ENCODE assay signal across 16 mouse cellular contexts in genomic region chr4:128135014-128135622, GRCm38 (mm10).
DNase-seq lines count a peak whose midpoint lies in the region; ATAC-seq lines count a peak whose summit lies in the region.
"Had no signal": no experiment of that assay in that cellular context is flagged by ENCODE, and none has a peak within 500 bp of the region (broad histone marks: within the 10 kb centered on the region; RNA-seq: fewer than 3 reads in every experiment).

No protein-coding gene starts in this region.

- H3K9ac ChIP-seq in hindbrain, embryonic 13.5 days, result no peak overlapping the region
- H3K9ac ChIP-seq in hindbrain, embryonic 15.5 days, result no peak overlapping the region
- H3K9ac ChIP-seq: kidney, embryonic 15.5 days; liver, embryonic 13.5 days had no signal

- H3K27me3 ChIP-seq in hindbrain, embryonic 13.5 days, result no peaks in the 10 kb centered on the region
- no peaks in the 10 kb centered on the region for H3K27me3 ChIP-seq in hindbrain, embryonic 10.5 days (ENCODE audit: insufficient read depth, poor library complexity, severe bottlenecking)
- H3K27me3 ChIP-seq in hindbrain, embryonic 15.5 days, result no peaks in the 10 kb centered on the region
- H3K27me3 ChIP-seq in limb, embryonic 10.5 days (ENCODE audit: low read depth, poor library complexity, severe bottlenecking), result no peaks in the 10 kb centered on the region
- H3K27me3 ChIP-seq: kidney, embryonic 15.5 days; liver, embryonic 13.5 days; megakaryocyte, embryonic 14.5 days had no signal

- WGBS in hindbrain, embryonic 13.5 days, result 65% methylated on average over 12 of the region's 12 CpGs
- WGBS in hindbrain, embryonic 10.5 days, result 89% methylated on average over 12 of the region's 12 CpGs
- WGBS in hindbrain, embryonic 15.5 days, result 56% methylated on average over 12 of the region's 12 CpGs
- WGBS in limb, embryonic 10.5 days, result 69% methylated on average over 12 of the region's 12 CpGs

- DNase-seq in hindbrain, embryonic 10.5 days (ENCODE audit: low spot score), result no peak
- DNase-seq in fat pad, adult 2 months (ENCODE audit: extremely low read depth, low read depth, low spot score), result peak; percentile 52
- DNase-seq in layer of hippocampus, postnatal 36 days, result peak; percentile 56 to 60
- no peak for DNase-seq in limb, embryonic 10.5 days (ENCODE audit: low spot score)
- DNase-seq in spleen, postnatal 10 days (ENCODE audit: low spot score in 2 of 2), result no peak
- DNase-seq: cerebellum, adult 8-10 months; heart, adult 2 months; left cerebral cortex, postnatal 4 days; liver, embryonic 13.5 days; right cerebral cortex, postnatal 25 days had no signal

- H3K36me3 ChIP-seq in hindbrain, embryonic 13.5 days, result no peaks in the 10 kb centered on the region
- no peaks in the 10 kb centered on the region for H3K36me3 ChIP-seq in hindbrain, embryonic 10.5 days
- no peaks in the 10 kb centered on the region for H3K36me3 ChIP-seq in hindbrain, embryonic 15.5 days
- no peaks in the 10 kb centered on the region for H3K36me3 ChIP-seq in limb, embryonic 10.5 days
- H3K36me3 ChIP-seq: kidney, embryonic 15.5 days; liver, embryonic 13.5 days had no signal

- H3K4me3 ChIP-seq in hindbrain, embryonic 13.5 days, result no peak overlapping the region
- H3K4me3 ChIP-seq in hindbrain, embryonic 10.5 days, result no peak overlapping the region
- no peak overlapping the region for H3K4me3 ChIP-seq in hindbrain, embryonic 15.5 days
- H3K4me3 ChIP-seq in limb, embryonic 10.5 days, result no peak overlapping the region
- H3K4me3 ChIP-seq: erythroblast, embryonic 14.5 days; heart, adult 2 months; kidney, embryonic 15.5 days; liver, embryonic 13.5 days; megakaryocyte, embryonic 14.5 days had no signal

- peaks cover 37% of the 10 kb centered on the region for H3K4me1 ChIP-seq in hindbrain, embryonic 13.5 days (replicated peaks)
- H3K4me1 ChIP-seq in hindbrain, embryonic 10.5 days (replicated peaks), result peaks cover 16% of the 10 kb centered on the region
- H3K4me1 ChIP-seq in hindbrain, embryonic 15.5 days (replicated peaks), result peaks cover 34% of the 10 kb centered on the region
- no peaks in the 10 kb centered on the region for H3K4me1 ChIP-seq in limb, embryonic 10.5 days
- H3K4me1 ChIP-seq: kidney, embryonic 15.5 days; liver, embryonic 13.5 days; megakaryocyte, embryonic 14.5 days had no signal

- H3K9me3 ChIP-seq in hindbrain, embryonic 13.5 days, result no peaks in the 10 kb centered on the region
- peaks cover 8% of the 10 kb centered on the region for H3K9me3 ChIP-seq in hindbrain, embryonic 10.5 days
- H3K9me3 ChIP-seq in hindbrain, embryonic 15.5 days, result no peaks in the 10 kb centered on the region
- no peaks in the 10 kb centered on the region for H3K9me3 ChIP-seq in limb, embryonic 10.5 days (replicated peaks)
- H3K9me3 ChIP-seq: kidney, embryonic 15.5 days had no signal

- H3K4me2 ChIP-seq in hindbrain, embryonic 13.5 days, result 0 out of 2 replicates have a peak overlapping the region, but pooled peaks have one; percentile 15
- peak overlapping the region; percentile 28 for H3K4me2 ChIP-seq in hindbrain, embryonic 15.5 days
- H3K4me2 ChIP-seq: kidney, embryonic 15.5 days; liver, embryonic 13.5 days had no signal

- ATAC-seq in hindbrain, embryonic 13.5 days (ENCODE audit: low FRiP score), result 0 out of 2 replicates have a peak, but pooled peaks have one; percentile 33
- no peak for ATAC-seq in hindbrain, embryonic 15.5 days (ENCODE audit: low FRiP score, low read depth)
- ATAC-seq: inflammation-experienced regulatory T-cells, adult 6 months had no signal

- peak overlapping the region; percentile 80 for H3K27ac ChIP-seq in hindbrain, embryonic 13.5 days
- H3K27ac ChIP-seq in hindbrain, embryonic 10.5 days, result no peak overlapping the region
- peak overlapping the region; percentile 65 for H3K27ac ChIP-seq in hindbrain, embryonic 15.5 days (replicated peaks)
- no peak overlapping the region for H3K27ac ChIP-seq in limb, embryonic 10.5 days
- H3K27ac ChIP-seq: heart, adult 2 months; kidney, embryonic 15.5 days; liver, embryonic 13.5 days had no signal

Comparison
In these comparisons a context has a peak if more than half of its experiments do, and no peak if none do; other contexts are left out.
1. H3K27ac ChIP-seq: peak in hindbrain, embryonic 13.5 days (single experiment) and hindbrain, embryonic 15.5 days (single experiment); none in hindbrain, embryonic 10.5 days (single experiment) and limb, embryonic 10.5 days (single experiment).
2. DNase-seq: peak in fat pad, adult 2 months (single experiment) and layer of hippocampus, postnatal 36 days (2 of 2); none in hindbrain, embryonic 10.5 days (single experiment), limb, embryonic 10.5 days (single experiment) and spleen, postnatal 10 days (0 of 2).